Mouse (Mus musculus) layer of hippocampus, postnatal 36 days (tissue): ENCODE results near the gene Mgmt. TPM values are rescaled to one million over a fixed set of nuclear protein-coding genes. Genes with fewer than 3 reads are reported as not detected.

Experiments used
- DNase-seq, 2 experiments: peaks; one replicate each; pipeline ENCODE4 v3.0.0; 2022
- total RNA-seq, 2 experiments: library from RNA; stranded (reverse); gene quantifications; 2 replicates each; pipeline ENCODE4 v1.2.3; 2021

Mgmt gene
- total RNA-seq, 2 experiments from 2014 or later = 0.76 to 0.90 TPM

GRCm38 (mm10) chr7:136916021-136916420, 21.6 kb downstream of the Mgmt start:
- no peak for DNase-seq

GRCm38 (mm10) chr7:136920976-136921755, 26.8 kb downstream of the Mgmt start:
- DNase-seq = no peak

DNA sequence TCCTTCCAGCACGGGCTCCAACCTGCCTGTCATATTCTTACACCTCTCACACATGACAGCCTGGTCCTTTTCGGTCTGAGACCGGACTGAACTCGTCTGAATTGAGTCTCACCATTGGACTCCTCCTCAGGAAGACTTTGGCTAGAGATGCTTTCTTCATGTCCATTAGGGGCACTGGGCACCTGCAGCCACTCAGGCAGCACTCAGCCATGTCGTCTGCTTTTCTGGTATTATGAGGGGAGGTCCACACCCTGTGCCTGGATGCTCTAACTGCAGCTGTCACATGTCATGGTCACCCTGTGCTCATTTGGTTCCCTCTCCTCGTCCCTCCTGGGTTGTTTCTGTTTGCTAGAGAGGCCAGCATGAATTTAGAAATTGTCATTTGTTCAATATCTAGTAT, 27.8 kb downstream of the Mgmt start:
- no peak for DNase-seq

- DNase-seq = no peak
These were observed 30.3 kb downstream of the Mgmt start for GRCm38 (mm10) chr7:136924610-136925260.

DNA sequence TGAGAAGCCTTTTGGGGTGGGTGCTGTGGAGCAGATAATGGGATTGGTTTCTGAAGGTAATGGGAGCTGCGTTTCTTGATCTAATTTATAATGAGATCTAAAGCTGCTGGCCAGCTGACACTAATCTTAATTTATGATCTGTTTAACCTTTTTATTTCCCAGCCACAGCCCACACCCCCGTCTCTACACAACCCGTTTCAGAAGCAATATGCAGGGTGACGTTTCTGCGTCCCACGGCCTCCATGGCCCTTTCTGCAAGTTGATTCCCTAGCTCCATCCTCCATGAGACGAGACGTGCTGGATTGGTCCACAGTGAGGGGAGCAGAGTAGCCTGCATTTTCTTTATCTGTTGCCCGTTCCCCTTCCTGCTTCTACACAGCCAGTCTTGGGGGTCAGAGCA, 31.8 kb downstream of the Mgmt start:
- DNase-seq = no peak

DNA sequence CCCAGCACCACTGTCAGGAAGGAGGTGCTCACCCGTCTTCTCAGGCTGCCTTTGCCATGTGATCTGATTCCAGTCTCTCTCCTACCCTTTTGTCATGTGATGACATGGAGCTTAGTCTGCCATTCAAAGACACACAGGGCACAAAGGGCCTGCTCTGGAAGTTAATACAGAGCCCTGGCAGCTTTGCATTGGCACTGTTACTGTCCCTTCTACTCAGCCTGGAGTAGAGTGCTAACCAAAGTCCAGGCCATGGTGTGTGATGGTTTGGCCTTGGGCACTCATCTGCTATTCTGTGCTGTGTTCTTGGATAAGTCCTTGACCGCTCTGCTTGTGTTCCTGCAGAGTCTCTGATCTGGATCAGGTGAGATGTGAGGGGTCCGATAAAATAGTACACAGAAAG, 36.0 kb downstream of the Mgmt start:
- no peak for DNase-seq

DNA sequence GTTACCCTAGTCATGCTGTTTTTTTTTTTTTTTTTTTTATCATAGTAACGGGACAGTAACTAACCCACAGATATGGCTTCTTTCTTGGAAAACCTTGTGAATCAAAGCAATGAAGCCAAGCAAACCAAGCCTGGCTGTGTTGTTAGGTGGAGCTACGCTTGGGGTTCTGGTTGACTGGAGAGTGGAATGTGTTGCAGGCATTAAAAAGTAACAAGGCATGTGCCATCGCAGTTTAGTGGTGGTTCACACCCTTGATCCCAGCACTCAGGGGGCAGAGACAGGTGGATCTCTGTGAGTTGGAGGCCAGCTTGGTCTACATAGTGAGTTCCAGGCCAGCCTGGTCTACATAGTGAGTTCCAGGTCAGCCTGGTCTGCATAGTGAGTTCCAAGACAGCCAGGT, 39.0 kb downstream of the Mgmt start:
- no peak for DNase-seq

GRCm38 (mm10) chr7:136934336-136934735, 39.9 kb downstream of the Mgmt start:
- no peak for DNase-seq

- DNase-seq = no peak
These were observed 40.4 kb downstream of the Mgmt start for GRCm38 (mm10) chr7:136934784-136935183.

DNA sequence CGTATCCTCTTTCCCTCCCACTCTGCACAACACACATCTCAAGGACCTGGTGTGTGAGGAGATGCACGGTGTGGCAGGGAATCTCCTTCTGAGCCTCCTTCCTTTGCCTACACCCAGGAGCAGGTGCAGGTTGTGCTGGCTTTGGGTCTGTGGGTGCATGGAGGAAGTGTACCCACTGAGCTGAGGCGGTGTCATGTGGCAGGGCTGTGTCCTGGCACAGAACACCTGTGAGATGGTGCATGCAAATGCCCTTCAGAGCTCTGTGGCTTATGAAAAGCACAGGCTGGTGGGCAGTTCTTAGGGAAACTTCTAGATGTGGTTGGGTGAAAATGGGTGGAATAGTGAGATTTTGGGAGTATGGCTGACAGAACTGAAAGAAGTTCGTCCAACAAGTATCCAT, 44.0 kb downstream of the Mgmt start:
- no peak for DNase-seq

- DNase-seq = no peak
These were observed 48.0 kb downstream of the Mgmt start for GRCm38 (mm10) chr7:136942414-136942813.

DNA sequence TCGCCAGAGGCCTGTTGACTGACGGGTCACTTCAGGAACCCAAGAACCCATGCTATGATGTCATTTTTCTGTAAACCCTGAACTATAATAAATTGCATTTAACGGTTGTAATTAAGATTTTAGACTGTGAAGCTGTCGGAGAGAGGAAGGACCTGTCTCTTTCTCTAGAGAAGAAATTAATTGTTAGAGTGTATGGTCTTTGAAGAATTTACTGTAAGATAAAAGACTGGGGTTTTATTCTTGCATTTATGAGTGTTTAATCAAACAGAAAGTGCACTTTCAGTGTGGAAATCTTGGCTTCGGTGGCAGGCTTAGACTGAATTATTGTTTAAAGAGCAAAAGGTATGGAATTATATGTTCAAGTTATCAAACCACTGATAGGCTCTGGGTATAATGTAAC, 49.5 kb downstream of the Mgmt start:
- no peak for DNase-seq

DNA sequence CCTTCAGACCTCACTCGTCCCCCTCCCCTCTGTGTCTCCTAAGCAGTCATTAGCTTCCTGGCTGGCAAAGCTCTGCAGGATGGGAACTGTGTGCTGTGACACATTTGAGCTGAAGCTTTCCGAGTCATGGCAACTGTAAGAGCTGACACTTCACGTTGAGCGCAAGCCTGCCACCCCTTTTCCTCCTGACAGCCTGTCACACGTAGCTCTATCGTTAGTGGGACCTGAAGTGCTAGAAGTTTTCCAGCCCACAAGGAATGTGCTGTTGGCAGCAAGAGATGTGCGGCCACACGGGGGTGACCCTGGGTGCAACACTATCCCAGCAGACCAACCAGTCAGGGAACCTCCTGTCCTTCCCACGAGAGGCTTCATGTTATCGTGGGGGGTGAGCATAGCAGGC, 51.3 kb downstream of the Mgmt start:
- DNase-seq = no peak

DNA sequence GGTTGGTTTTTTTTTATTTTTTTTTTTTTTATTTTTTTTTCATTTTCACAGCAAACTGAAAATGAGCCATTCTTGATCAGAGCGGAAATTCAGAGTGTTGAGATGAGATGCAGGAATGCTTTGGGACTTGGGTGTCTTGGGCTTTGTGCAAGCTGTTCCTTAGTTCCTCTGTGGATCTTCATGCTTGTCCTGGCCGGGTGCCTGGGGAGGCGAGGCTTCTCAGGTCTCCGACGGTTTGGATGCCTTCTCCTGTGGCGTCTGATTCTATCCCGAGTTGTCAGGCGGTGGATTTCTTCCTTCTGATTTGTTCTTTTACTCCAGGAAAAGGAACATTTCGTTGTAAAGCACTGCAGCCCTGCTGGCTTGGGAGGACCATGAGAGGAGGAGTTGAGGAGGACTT, 51.7 kb downstream of the Mgmt start:
- DNase-seq = no peak

DNA sequence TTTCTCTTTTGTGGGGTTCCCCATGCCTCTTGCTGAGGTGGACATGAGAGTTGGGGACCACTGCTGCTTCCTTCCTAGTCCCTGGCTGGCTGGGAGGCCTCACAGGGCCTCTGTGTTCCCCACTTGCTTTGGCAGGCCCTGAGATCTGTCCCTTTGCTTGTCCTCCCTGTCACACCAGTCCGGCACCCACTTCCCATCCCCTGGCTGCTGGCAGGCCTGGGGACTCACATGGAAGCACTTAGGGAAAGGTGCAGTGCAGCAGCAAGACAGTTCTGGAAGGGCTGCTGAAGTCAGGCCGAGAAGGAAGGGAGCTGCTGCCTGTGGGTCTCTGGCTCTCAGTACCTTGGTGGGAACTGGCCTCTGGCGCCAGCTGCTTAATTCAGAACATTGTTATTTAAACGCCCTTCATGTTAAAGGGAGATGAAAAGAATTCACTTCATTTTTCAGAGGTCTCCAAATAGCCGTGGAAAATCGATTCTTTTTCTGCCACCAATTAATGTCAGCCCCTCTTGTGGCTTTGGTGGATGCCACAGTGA, 53.9 kb downstream of the Mgmt start:
- no peak for DNase-seq

DNA sequence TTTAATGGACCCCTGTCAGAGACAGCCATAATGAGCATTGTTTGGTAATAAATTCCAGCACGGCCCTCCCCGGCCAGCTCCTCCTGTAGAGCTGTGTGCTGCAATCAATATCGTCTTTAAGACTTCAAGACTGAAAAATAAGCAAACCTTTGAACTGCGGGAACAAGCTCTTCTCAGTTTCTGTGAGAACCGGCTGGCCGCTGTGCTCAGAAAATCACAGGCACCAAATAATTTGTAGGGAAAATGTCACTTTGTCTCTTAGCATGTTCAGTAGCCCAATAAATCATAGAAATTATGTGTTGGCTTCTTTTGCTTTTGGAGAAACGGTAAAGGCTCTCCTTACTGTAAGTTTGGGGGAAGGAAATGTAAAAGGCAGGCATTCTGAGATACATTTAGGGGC, 58.2 kb downstream of the Mgmt start:
- DNase-seq = no peak

DNA sequence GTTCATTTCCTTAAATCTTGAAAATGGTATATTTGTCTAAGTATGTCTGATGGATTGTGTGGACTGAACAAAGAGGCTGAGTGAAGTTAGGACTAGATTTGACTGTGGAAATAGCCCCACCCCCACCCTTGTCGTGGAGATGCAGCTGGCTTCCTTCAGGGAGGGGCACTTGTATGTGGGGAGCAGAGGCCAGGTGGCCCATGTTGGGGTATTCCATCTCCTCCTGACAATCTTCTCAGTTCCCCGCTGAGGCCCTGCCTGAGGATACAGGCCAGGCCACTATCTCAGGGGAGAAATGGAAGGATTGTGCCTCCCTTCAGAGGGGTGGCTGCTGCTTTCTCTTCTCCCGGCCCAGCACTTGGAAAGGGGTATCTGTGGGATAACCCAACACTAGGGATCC, 58.8 kb downstream of the Mgmt start:
- no peak for DNase-seq

GRCm38 (mm10) chr7:136972361-136972760, 77.9 kb downstream of the Mgmt start:
- DNase-seq = no peak

GRCm38 (mm10) chr7:136975001-136975400, 80.6 kb downstream of the Mgmt start:
- DNase-seq = no peak

DNA sequence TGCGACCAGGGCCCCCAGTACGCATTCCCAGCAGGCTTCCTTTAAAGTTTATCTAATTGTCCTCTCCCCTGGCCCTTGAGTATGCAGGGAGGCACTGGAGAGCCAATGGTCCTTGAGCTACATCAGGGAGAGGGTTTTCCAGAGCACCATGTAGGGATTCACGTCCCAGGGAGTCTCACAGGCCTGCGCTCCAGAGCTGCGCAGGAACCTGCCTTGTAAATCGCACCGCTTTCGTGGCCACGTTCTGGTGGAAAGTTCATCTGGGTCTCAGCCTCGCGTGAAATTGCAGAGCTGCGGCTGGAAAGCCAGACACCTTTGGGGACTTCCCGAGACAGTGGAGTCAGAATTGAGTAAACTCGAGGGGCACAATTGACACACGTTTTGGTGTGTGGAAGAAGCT, 103.0 kb downstream of the Mgmt start:
- no peak for DNase-seq

DNA sequence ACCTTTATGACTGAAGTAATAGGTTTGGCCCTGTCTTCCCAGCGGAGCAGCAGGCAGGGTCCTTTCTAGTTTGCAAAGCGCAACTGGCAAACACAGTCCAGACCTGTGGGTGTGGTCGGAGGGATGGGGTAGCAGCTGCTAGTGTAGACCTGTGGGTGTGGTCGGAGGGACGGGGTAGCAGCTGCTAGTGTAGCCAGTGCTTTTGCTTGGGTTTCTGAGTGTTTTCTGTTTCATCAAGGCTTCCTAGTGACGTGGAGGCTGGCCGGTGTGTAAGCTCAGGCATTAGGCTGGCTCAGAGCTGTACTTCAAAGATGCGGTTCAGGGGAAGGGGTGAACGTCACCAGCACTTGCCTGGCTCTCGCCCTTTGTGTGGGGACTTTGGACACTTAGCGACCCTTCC, 106.3 kb downstream of the Mgmt start:
- DNase-seq = no peak

- no peak for DNase-seq
These were observed 106.8 kb downstream of the Mgmt start for GRCm38 (mm10) chr7:137001215-137001614.

- DNase-seq = no peak
These were observed 107.4 kb downstream of the Mgmt start for GRCm38 (mm10) chr7:137001783-137002182.

GRCm38 (mm10) chr7:137002431-137002830, 108.0 kb downstream of the Mgmt start:
- DNase-seq = no peak
